Mouse (Mus musculus): ENCODE measurements at regions not wholly inside any gene's neighbourhood (a gene's known extent, or its start where the extent isn't known, plus 50 kb on each side); places are given as distances from the start of the nearest gene placed in this dataset.

GRCm38 (mm10) chr3:21020946-21021345 lies 654.0 kb upstream of the Agtr1b start:
- Histone ChIP-seq H3K4me1 (no peaks in the 10 kb centered on the region), H3K4me3 (no peak overlapping the region), H3K4me2 (no peak overlapping the region), H3K27ac (no peak overlapping the region), H3K9me3 (no peaks in the 10 kb centered on the region), H3K36me3 (no peaks in the 10 kb centered on the region), H3K27me3 (no peaks in the 10 kb centered on the region), H3K9ac (no peak overlapping the region)
- ATAC-seq (ENCODE audit: borderline replicate concordance, extremely low read depth, low FRiP score, low TSS enrichment): no peak
- 56% methylated on average over 1 of the region's 1 CpGs for WGBS

- Histone ChIP-seq H3K9ac (no peak overlapping the region), H3K27me3 (no peaks in the 10 kb centered on the region), H3K4me2 (no peak overlapping the region), H3K36me3 (no peaks in the 10 kb centered on the region), H3K27ac (no peak overlapping the region), H3K4me3 (no peak overlapping the region), H3K4me1 (no peaks in the 10 kb centered on the region), H3K9me3 (no peaks in the 10 kb centered on the region)
- ATAC-seq (ENCODE audit: borderline replicate concordance, extremely low read depth, low FRiP score, low TSS enrichment): no peak
Measured at GRCm38 (mm10) chr3:21020297-21020696, 653.3 kb upstream of the Agtr1b start.

- H3K27ac ChIP-seq: no peak overlapping the region
- no peak overlapping the region for H3K4me3 ChIP-seq
- no peaks in the 10 kb centered on the region for H3K4me1 ChIP-seq
- H3K4me2 ChIP-seq: no peak overlapping the region
- H3K9me3 ChIP-seq: no peaks in the 10 kb centered on the region
- ATAC-seq (ENCODE audit: borderline replicate concordance, extremely low read depth, low FRiP score, low TSS enrichment): no peak
- 67% methylated on average over 1 of the region's 1 CpGs for WGBS
- no peak overlapping the region for H3K9ac ChIP-seq
- H3K36me3 ChIP-seq: no peaks in the 10 kb centered on the region
- no peaks in the 10 kb centered on the region for H3K27me3 ChIP-seq
Measured at GRCm38 (mm10) chr3:21009650-21010049, 642.7 kb upstream of the Agtr1b start.

GRCm38 (mm10) chr3:20998295-20998694 lies 631.3 kb upstream of the Agtr1b start:
- no peak for ATAC-seq (ENCODE audit: borderline replicate concordance, extremely low read depth, low FRiP score, low TSS enrichment)
- no peak overlapping the region for H3K4me2 ChIP-seq
- H3K4me1 ChIP-seq: no peaks in the 10 kb centered on the region
- no peak overlapping the region for H3K4me3 ChIP-seq
- H3K27me3 ChIP-seq: no peaks in the 10 kb centered on the region
- H3K9ac ChIP-seq: no peak overlapping the region
- H3K9me3 ChIP-seq: no peaks in the 10 kb centered on the region
- no peaks in the 10 kb centered on the region for H3K36me3 ChIP-seq
- H3K27ac ChIP-seq: no peak overlapping the region

- no peaks in the 10 kb centered on the region for H3K27me3 ChIP-seq
- no peaks in the 10 kb centered on the region for H3K36me3 ChIP-seq
- WGBS: 57% methylated on average over 2 of the region's 2 CpGs
- ATAC-seq (ENCODE audit: borderline replicate concordance, extremely low read depth, low FRiP score, low TSS enrichment): no peak
- H3K27ac ChIP-seq: no peak overlapping the region
- H3K4me1 ChIP-seq: peaks cover 19% of the 10 kb centered on the region
- H3K4me3 ChIP-seq: no peak overlapping the region
- no peaks in the 10 kb centered on the region for H3K9me3 ChIP-seq
- no peak overlapping the region for H3K9ac ChIP-seq
- no peak overlapping the region for H3K4me2 ChIP-seq
Measured at GRCm38 (mm10) chr3:20989486-20989970, 622.6 kb upstream of the Agtr1b start.

GRCm38 (mm10) chr3:20986942-20987341 lies 620.0 kb upstream of the Agtr1b start:
- WGBS: 13% methylated on average over 1 of the region's 1 CpGs
- Histone ChIP-seq H3K4me3 (no peak overlapping the region), H3K4me2 (no peak overlapping the region), H3K27ac (peak overlapping the region; percentile 24; the same call in 1 of the 2 replicates), H3K9ac (no peak overlapping the region), H3K36me3 (no peaks in the 10 kb centered on the region), H3K27me3 (no peaks in the 10 kb centered on the region), H3K4me1 (peaks cover 19% of the 10 kb centered on the region), H3K9me3 (no peaks in the 10 kb centered on the region)
- ATAC-seq (ENCODE audit: borderline replicate concordance, extremely low read depth, low FRiP score, low TSS enrichment): no peak

GRCm38 (mm10) chr3:20986377-20986727 lies 619.4 kb upstream of the Agtr1b start:
- Histone ChIP-seq H3K36me3 (no peaks in the 10 kb centered on the region), H3K27me3 (no peaks in the 10 kb centered on the region), H3K4me1 (peaks cover 19% of the 10 kb centered on the region), H3K4me3 (no peak overlapping the region), H3K4me2 (no peak overlapping the region), H3K27ac (0 out of 2 replicates have a peak overlapping the region, but pooled peaks have one; percentile 31), H3K9me3 (no peaks in the 10 kb centered on the region), H3K9ac (no peak overlapping the region)
- ATAC-seq (ENCODE audit: borderline replicate concordance, extremely low read depth, low FRiP score, low TSS enrichment): peak; percentile 75
- 8% methylated on average over 1 of the region's 1 CpGs for WGBS

- Histone ChIP-seq H3K4me1 (peaks cover 19% of the 10 kb centered on the region), H3K9me3 (no peaks in the 10 kb centered on the region), H3K4me2 (no peak overlapping the region), H3K27me3 (no peaks in the 10 kb centered on the region), H3K27ac (no peak overlapping the region), H3K9ac (no peak overlapping the region), H3K36me3 (no peaks in the 10 kb centered on the region), H3K4me3 (no peak overlapping the region)
- peak; percentile 27; the same call in 1 of the 2 replicates for ATAC-seq (ENCODE audit: borderline replicate concordance, extremely low read depth, low FRiP score, low TSS enrichment)
- WGBS: 43% methylated on average over 4 of the region's 4 CpGs
Measured at GRCm38 (mm10) chr3:20985682-20986376, 618.9 kb upstream of the Agtr1b start.

GRCm38 (mm10) chr3:20984146-20984545 lies 617.2 kb upstream of the Agtr1b start:
- H3K4me3 ChIP-seq: no peak overlapping the region
- peaks cover 19% of the 10 kb centered on the region for H3K4me1 ChIP-seq
- no peak overlapping the region for H3K9ac ChIP-seq
- no peak overlapping the region for H3K4me2 ChIP-seq
- no peaks in the 10 kb centered on the region for H3K27me3 ChIP-seq
- 7% methylated on average over 1 of the region's 1 CpGs for WGBS
- no peak overlapping the region for H3K27ac ChIP-seq
- no peaks in the 10 kb centered on the region for H3K36me3 ChIP-seq
- peak; percentile 50 for ATAC-seq (ENCODE audit: borderline replicate concordance, extremely low read depth, low FRiP score, low TSS enrichment)
- H3K9me3 ChIP-seq: no peaks in the 10 kb centered on the region

GRCm38 (mm10) chr3:20973077-20973476 lies 606.1 kb upstream of the Agtr1b start:
- no peaks in the 10 kb centered on the region for H3K9me3 ChIP-seq
- no peak overlapping the region for H3K4me3 ChIP-seq
- no peak overlapping the region for H3K4me2 ChIP-seq
- H3K9ac ChIP-seq: no peak overlapping the region
- no peak for ATAC-seq (ENCODE audit: borderline replicate concordance, extremely low read depth, low FRiP score, low TSS enrichment)
- no peaks in the 10 kb centered on the region for H3K27me3 ChIP-seq
- H3K27ac ChIP-seq: no peak overlapping the region
- no peaks in the 10 kb centered on the region for H3K4me1 ChIP-seq
- H3K36me3 ChIP-seq: no peaks in the 10 kb centered on the region
- WGBS: 59% methylated on average over 1 of the region's 1 CpGs
